Mouse (Mus musculus): Measurements from ENCODE around the gene Mapk8ip3. TPM values are rescaled to one million over a fixed set of nuclear protein-coding genes. Genes with fewer than 3 reads are reported as not detected.
A peak's percentile ranks its signal among the peaks of the same experiment; 100 is the strongest.

The Mapk8ip3 gene
- polyA plus RNA-seq, 2 experiments: 41.4 to 186 TPM

DNA sequence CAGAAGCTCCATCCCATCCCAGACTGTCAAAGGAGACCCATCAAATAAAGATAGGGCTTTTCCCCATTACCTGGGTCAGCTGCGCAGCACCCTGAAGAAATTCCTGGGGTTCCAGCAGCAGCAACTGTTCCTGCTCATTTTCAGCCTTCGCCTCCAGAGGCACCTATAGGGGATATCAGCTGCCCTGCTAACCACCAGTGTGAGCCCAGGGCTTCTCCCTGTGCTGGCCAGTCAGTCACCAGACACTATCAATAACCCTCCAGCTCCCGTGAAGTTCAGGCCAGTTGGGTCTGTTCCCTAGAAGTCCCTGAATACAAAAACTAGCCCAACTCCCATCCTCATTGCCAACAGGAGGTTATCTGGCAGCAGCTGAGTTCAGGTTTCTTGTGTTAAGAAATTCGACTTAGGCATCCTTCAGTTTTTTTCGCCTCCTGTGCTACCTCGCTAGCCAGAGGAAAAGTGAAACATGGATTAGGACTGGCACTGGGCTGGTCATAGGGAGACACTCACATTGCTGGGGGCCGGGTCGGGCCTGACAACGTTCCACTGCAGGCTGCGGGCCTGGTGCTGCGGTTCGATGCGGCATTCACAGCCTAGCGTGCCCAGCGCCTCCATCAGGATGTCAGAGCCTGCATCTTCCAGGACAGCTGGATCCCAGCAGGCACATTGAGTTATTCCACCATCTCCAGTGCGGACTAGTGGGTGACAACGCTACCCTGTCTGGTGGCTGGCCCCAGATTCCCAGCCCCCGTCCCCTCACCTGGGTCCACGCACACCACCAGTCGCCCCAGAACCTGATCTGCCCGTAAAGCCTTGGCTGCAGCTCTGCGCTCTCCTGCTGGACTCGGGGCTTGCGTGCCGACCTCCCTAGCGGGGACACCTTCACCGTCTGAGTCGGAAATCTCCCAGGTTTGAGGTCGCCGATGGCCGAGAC, 42.4 kb downstream of the Mapk8ip3 start:
- Histone ChIP-seq H3K9me3 (ENCODE audit: control insufficient read depth, low read length) (no peaks in the 10 kb centered on the region), H3K27me3 (ENCODE audit: control insufficient read depth, insufficient read depth, low read length) (no peaks in the 10 kb centered on the region), H3K36me3 (ENCODE audit: control insufficient read depth, insufficient read depth, low read length) (peaks cover 71% of the 10 kb centered on the region), H3K4me2 (replicated peaks; ENCODE audit: low read depth, low read length, severe bottlenecking) (peak overlapping the region; percentile 98), H3K4me3 (replicated peaks; ENCODE audit: low read length) (peak overlapping the region; percentile 70), H3K9ac (ENCODE audit: low read depth, low read length, severe bottlenecking) (peak overlapping the region; percentile 86), H3K4me1 (ENCODE audit: control insufficient read depth, insufficient read depth, low read length) (peaks cover 22% of the 10 kb centered on the region), H3K27ac (replicated peaks; ENCODE audit: low read depth, low read length) (peak overlapping the region; percentile 68)
- DNase-seq (ENCODE audit: low spot score) (no peak), ATAC-seq (ENCODE audit: low FRiP score, low read depth) (no peak)
- TF ChIP-seq POLR2A (IDR thresholded peaks at IDR 0.05; ENCODE audit: borderline replicate concordance, extremely low read depth, insufficient read depth, insufficient read length): no peak
- 12% methylated on average over 31 of the region's 31 CpGs for WGBS

DNA sequence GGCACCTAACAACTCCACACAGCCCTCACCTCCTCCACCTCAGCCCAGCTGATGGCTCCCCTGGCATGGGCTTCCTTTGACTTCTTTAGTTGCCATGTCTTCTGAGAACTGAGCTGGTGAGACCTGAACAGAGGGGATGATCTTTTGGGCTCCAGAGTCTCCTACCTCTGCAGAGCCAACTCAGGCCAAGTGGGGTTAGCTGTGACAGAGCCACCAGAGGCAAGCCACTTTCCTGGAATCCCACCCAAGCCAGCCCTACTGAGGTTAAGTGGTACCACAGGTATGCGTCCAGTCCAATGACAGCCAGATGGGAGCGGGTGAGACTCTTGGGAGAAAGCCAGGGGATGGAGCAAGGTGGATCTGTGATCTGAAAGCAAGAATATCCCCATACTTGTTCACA, 43.5 kb downstream of the Mapk8ip3 start:
- Histone ChIP-seq H3K9ac (ENCODE audit: low read depth, low read length, severe bottlenecking) (no peak overlapping the region), H3K36me3 (ENCODE audit: control insufficient read depth, insufficient read depth, low read length) (peaks cover 63% of the 10 kb centered on the region), H3K27me3 (ENCODE audit: control insufficient read depth, insufficient read depth, low read length) (no peaks in the 10 kb centered on the region), H3K27ac (replicated peaks; ENCODE audit: low read depth, low read length) (no peak overlapping the region), H3K4me3 (replicated peaks; ENCODE audit: low read length) (no peak overlapping the region), H3K4me2 (replicated peaks; ENCODE audit: low read depth, low read length, severe bottlenecking) (no peak overlapping the region), H3K9me3 (ENCODE audit: control insufficient read depth, low read length) (no peaks in the 10 kb centered on the region), H3K4me1 (ENCODE audit: control insufficient read depth, insufficient read depth, low read length) (peaks cover 22% of the 10 kb centered on the region)
- ATAC-seq (ENCODE audit: low FRiP score, low read depth): no peak
- DNase-seq (ENCODE audit: low spot score): no peak
- TF ChIP-seq POLR2A (IDR thresholded peaks at IDR 0.05; ENCODE audit: borderline replicate concordance, extremely low read depth, insufficient read depth, insufficient read length): no peak
- 95% methylated on average over 2 of the region's 2 CpGs for WGBS

DNA sequence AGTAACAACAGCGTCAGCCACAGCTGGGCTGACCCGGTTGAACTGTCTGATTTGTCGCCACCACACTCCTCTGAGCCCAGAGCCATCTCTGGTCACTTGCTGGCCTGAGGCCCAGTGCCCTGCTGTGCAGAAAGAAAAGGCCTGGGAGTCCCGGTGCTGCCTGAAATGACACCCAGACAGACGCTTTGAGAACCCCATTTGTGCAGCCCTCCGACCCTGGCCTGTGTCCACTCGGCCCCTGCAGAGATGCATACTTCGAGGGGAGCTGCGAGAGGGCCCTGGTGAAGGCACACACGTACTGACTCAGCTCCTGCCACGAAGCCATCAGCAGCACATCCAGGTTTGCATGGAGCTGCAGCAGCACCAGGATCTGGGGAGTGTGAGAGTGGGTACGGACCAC, 44.0 kb downstream of the Mapk8ip3 start:
- no peak overlapping the region for H3K4me2 ChIP-seq (replicated peaks; ENCODE audit: low read depth, low read length, severe bottlenecking)
- no peaks in the 10 kb centered on the region for H3K9me3 ChIP-seq (ENCODE audit: control insufficient read depth, low read length)
- H3K27ac ChIP-seq (replicated peaks; ENCODE audit: low read depth, low read length): no peak overlapping the region
- H3K9ac ChIP-seq (ENCODE audit: low read depth, low read length, severe bottlenecking): no peak overlapping the region
- DNase-seq (ENCODE audit: low spot score): no peak
- ATAC-seq (ENCODE audit: low FRiP score, low read depth): no peak
- whole genome bisulfite sequencing: 87% methylated on average over 12 of the region's 12 CpGs
- no peak for TF ChIP-seq POLR2A (IDR thresholded peaks at IDR 0.05; ENCODE audit: borderline replicate concordance, extremely low read depth, insufficient read depth, insufficient read length)
- peaks cover 58% of the 10 kb centered on the region for H3K36me3 ChIP-seq (ENCODE audit: control insufficient read depth, insufficient read depth, low read length)
- no peak overlapping the region for H3K4me3 ChIP-seq (replicated peaks; ENCODE audit: low read length)
- H3K27me3 ChIP-seq (ENCODE audit: control insufficient read depth, insufficient read depth, low read length): no peaks in the 10 kb centered on the region
- H3K4me1 ChIP-seq (ENCODE audit: control insufficient read depth, insufficient read depth, low read length): peaks cover 25% of the 10 kb centered on the region

DNA sequence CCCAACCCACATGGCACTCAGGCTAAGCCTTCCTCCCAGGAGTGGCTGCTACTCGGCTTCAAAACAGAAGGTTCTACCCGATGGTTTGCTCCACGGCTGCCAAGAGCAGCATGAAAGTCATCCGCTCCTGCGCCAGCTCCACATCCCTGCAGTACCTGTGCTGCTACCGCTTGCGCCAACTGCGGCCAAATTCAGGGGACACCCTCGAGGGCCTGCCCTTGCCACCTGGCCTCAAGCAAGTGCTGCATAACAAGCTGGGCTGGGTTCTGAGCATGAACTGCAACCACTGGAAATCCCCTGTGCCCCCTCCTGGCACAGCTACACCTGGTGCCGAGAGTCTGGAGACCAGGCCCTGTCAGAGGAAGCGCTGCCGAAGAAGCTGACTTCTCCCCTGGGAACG, 45.5 kb downstream of the Mapk8ip3 start:
- H3K9me3 ChIP-seq (ENCODE audit: control insufficient read depth, low read length): no peaks in the 10 kb centered on the region
- no peak overlapping the region for H3K9ac ChIP-seq (ENCODE audit: low read depth, low read length, severe bottlenecking)
- no peak overlapping the region for H3K27ac ChIP-seq (replicated peaks; ENCODE audit: low read depth, low read length)
- no peaks in the 10 kb centered on the region for H3K27me3 ChIP-seq (ENCODE audit: control insufficient read depth, insufficient read depth, low read length)
- no peak for TF ChIP-seq POLR2A (IDR thresholded peaks at IDR 0.05; ENCODE audit: borderline replicate concordance, extremely low read depth, insufficient read depth, insufficient read length)
- H3K36me3 ChIP-seq (ENCODE audit: control insufficient read depth, insufficient read depth, low read length): peaks cover 47% of the 10 kb centered on the region
- ATAC-seq (ENCODE audit: low FRiP score, low read depth) (no peak), DNase-seq (ENCODE audit: low spot score) (no peak)
- H3K4me2 ChIP-seq (replicated peaks; ENCODE audit: low read depth, low read length, severe bottlenecking): no peak overlapping the region
- H3K4me1 ChIP-seq (ENCODE audit: control insufficient read depth, insufficient read depth, low read length): peaks cover 23% of the 10 kb centered on the region
- H3K4me3 ChIP-seq (replicated peaks; ENCODE audit: low read length): no peak overlapping the region
- 77% methylated on average over 13 of the region's 13 CpGs for WGBS

DNA sequence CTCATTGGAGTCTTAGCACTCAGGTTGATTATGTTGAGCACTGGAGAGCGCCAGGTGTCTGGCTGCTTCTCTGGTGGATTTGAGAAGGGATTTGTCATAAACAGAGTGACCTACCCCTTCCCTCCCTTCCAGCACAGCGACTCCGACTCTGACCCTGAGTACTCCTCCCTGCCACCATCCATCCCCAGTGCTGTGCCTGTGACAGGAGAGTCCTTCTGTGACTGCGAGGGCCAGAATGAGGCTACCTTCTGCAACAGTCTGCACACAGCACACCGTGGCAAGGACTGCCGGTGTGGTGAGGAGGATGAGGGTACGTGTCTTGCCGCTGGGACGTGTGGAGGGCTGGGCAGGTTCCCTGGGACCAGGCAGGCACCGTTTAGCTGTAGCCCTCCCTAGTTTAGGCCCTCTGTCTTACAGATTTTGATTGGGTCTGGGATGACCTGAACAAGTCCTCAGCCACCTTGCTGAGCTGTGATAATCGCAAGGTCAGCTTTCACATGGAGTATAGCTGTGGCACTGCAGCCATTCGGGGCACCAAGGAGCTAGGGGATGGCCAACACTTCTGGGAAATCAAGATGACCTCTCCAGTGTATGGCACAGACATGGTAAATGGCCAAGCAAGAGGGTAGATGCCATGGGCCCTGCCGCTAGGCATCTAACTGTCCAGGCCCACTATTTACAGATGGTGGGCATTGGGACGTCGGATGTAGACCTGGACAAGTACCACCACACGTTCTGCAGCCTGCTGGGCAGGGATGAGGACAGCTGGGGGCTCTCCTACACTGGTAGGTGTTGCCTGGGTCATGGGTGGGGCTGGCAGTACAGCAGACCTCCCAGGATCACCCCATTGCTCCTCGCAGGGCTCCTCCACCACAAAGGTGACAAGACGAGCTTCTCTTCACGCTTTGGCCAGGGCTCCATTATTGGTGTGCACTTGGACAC, 46.4 kb downstream of the Mapk8ip3 start:
- WGBS: 90% methylated on average over 19 of the region's 19 CpGs
- DNase-seq (ENCODE audit: low spot score) (no peak), ATAC-seq (ENCODE audit: low FRiP score, low read depth) (no peak)
- Histone ChIP-seq H3K9me3 (ENCODE audit: control insufficient read depth, low read length) (no peaks in the 10 kb centered on the region), H3K9ac (ENCODE audit: low read depth, low read length, severe bottlenecking) (no peak overlapping the region), H3K36me3 (ENCODE audit: control insufficient read depth, insufficient read depth, low read length) (peaks cover 47% of the 10 kb centered on the region), H3K4me3 (replicated peaks; ENCODE audit: low read length) (no peak overlapping the region), H3K4me1 (ENCODE audit: control insufficient read depth, insufficient read depth, low read length) (peaks cover 21% of the 10 kb centered on the region), H3K27ac (replicated peaks; ENCODE audit: low read depth, low read length) (no peak overlapping the region), H3K27me3 (ENCODE audit: control insufficient read depth, insufficient read depth, low read length) (no peaks in the 10 kb centered on the region), H3K4me2 (replicated peaks; ENCODE audit: low read depth, low read length, severe bottlenecking) (no peak overlapping the region)
- no peak for TF ChIP-seq POLR2A (IDR thresholded peaks at IDR 0.05; ENCODE audit: borderline replicate concordance, extremely low read depth, insufficient read depth, insufficient read length)
